Mouse (Mus musculus) cortical plate, adult 2 months (tissue): ENCODE results near the gene Taf1c. TPM values are rescaled to one million over a fixed set of nuclear protein-coding genes. Genes with fewer than 3 reads are reported as not detected.

Source experiments
- H3K27ac ChIP-seq: fragments of 200-500 bp; 2 replicates; pipeline ENCODE4 v1.5.1; 2012; ENCODE audit warnings: low read length, control low read depth, inconsistent platforms; ENCODE audit not compliant: insufficient read depth
- H3K4me1 ChIP-seq: fragments of 200-500 bp; 2 replicates; pipeline ENCODE4 v1.6.1; 2011; ENCODE audit warnings: low read length; ENCODE audit not compliant: control insufficient read depth, insufficient read depth
- H3K4me3 ChIP-seq: fragments of 200-500 bp; 2 replicates; pipeline ENCODE4 v1.5.1; 2011; ENCODE audit warnings: mild to moderate bottlenecking, low read length, control low read depth; ENCODE audit not compliant: insufficient read depth
- CTCF ChIP-seq: fragments of 200-500 bp; IDR thresholded peaks from 2 replicates; pipeline ENCODE4 v1.5.1; 2011; ENCODE audit warnings: mild to moderate bottlenecking, control low read depth, low read length; ENCODE audit not compliant: insufficient read depth; ENCODE audit errors: extremely low read depth
- POLR2A ChIP-seq: fragments of 200-500 bp; IDR thresholded peaks from 2 replicates; pipeline ENCODE4 v1.6.1; 2011; ENCODE audit warnings: mild to moderate bottlenecking, low read length, control low read depth; ENCODE audit not compliant: insufficient read depth; ENCODE audit errors: extremely low read depth
- polyA plus RNA-seq: library from polyadenylated mRNA; depleted of rRNA; stranded (reverse); fragments of >200 nt; gene quantifications from 2 replicates; pipeline ENCODE4 v1.2.3, GENCODE M21; 2012

The Taf1c gene
- polyA plus RNA-seq, 1 experiment = 16.6 TPM

DNA sequence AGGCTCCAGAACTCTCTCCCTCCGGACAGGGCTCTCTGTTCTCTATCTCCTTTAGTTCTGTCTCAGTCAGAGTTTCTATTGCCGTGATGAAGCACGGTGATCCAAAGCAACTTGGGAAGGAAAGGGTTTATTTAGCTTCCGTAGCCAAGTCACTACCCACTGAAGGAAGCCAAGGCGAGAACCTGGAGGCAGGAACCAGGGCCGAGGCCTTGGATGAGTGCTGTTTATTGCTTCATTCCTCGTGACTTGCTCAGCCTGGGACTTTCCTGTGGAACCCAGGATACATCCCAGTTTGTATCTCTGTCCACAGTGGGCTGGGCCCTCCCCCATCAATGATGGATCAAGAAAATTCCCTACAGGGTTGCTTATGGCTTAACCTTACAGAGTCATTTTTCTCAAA lies 31.7 kb upstream of the Taf1c start:
- no peak overlapping the region for H3K27ac ChIP-seq
- TF ChIP-seq CTCF (no peak), POLR2A (no peak)
- H3K4me1 ChIP-seq = no peaks in the 10 kb centered on the region
- H3K4me3 ChIP-seq = no peak overlapping the region

DNA sequence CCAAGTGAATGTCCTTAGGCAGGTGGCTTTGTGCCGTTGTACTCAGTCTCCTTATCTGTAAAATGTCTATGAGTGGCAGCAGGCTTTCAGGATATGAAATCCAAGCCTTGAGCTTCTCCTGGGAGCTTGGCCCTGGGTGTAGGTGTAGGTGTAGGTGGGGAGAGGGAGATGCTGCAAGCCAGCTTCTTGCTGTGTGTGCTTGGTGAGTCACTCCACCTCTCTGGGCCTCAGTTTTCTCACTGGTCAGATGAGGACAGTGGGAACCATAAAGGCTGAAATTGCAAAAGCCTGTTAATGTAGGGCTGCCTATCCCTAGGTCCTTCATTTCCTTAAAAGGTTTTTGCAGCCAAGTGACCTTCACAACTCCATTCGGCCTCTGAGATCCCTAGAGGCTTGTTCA lies 30.9 kb upstream of the Taf1c start:
- no peak overlapping the region for H3K4me3 ChIP-seq
- no peak overlapping the region for H3K27ac ChIP-seq
- TF ChIP-seq POLR2A = no peak
- no peak for TF ChIP-seq CTCF
- H3K4me1 ChIP-seq = no peaks in the 10 kb centered on the region

DNA sequence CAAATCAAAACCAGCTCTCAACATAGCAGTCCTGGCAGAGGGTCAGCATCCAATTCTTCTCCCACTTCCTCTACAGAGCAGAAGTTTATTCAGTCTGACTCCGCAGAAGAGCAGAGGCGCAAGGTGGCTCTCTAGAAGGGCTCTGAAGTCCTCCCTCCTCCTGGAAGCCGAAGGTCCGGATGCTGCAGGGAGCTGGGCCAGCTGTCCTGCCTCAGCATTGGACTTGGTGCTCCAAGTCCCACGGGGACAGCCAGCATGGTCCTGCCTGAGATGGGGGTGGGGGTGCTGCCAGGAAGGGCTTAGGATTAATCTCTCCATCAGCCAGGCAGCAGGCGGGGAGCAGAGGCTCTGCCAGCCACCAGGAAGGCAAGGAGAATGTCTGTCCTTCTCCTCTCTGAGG lies 30.4 kb upstream of the Taf1c start, which contains the start of gene Kcng4:
TSS of gene Kcng4 (minus strand) at position 303 of the 400 bp plus-strand sequence.
- no peaks in the 10 kb centered on the region for H3K4me1 ChIP-seq
- H3K4me3 ChIP-seq = no peak within 1 kb of the TSS
- H3K27ac ChIP-seq = no peak within 1 kb of the TSS
- TF ChIP-seq POLR2A (no peak), CTCF (no peak)

DNA sequence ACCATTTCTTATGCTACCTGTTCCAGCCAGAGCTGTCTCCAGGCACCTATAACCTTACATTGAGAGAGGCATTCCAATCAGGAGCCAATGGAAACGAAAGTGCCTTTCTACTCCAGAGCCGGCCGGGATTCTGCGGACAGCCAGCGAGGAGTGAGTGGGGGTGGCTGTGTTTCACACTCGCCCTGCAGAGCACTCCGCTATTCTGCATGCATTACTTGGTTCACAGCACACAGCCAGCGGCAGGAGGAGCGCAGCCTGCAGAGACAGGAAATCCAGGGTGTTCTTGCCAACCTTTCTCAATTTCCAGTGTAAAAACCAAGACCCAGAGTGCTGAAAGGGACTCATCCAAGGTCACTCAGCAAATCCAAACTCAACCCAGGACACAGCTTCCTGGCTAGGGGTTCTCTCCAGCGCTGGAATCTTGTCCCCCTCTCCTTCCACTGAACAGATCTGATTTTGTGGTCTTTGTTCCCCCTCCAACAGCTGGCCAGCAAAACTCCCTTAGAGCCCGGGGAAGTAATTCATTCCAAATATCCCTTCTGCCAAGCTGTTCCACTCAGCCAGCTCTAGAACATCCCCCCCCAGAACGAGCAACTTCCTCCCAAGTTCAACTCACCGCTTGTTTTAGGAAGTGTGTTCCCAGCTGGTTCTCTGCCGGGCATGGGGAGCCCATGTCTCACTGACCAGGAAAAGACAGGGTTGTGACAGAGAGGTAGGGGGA lies 29.8 kb upstream of the Taf1c start:
- no peak overlapping the region for H3K4me3 ChIP-seq
- no peaks in the 10 kb centered on the region for H3K4me1 ChIP-seq
- H3K27ac ChIP-seq = no peak overlapping the region
- TF ChIP-seq POLR2A = no peak
- TF ChIP-seq CTCF = no peak

DNA sequence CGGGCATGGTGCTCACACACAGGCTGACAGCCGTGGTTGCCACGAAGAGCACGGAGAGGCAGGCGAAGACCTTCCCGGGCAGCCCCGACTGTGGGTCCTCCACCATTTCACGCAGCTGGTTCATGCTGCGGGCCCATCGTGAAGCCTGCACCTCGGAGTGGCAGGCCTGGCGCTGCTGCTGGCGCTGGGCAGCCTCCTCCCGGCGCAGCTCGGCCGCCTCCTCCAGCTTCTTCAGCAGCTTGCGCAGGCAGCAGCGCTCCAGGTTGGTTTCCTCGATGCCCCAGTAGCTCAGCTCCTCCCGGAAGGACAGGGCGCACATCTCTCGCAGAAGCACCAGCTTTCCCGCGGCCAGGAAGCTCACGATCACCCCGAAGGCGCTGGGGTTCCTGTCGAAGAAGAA lies 27.9 kb upstream of the Taf1c start:
- TF ChIP-seq POLR2A = no peak
- no peak for TF ChIP-seq CTCF
- Histone ChIP-seq H3K4me3 (no peak overlapping the region), H3K4me1 (no peaks in the 10 kb centered on the region), H3K27ac (no peak overlapping the region)

DNA sequence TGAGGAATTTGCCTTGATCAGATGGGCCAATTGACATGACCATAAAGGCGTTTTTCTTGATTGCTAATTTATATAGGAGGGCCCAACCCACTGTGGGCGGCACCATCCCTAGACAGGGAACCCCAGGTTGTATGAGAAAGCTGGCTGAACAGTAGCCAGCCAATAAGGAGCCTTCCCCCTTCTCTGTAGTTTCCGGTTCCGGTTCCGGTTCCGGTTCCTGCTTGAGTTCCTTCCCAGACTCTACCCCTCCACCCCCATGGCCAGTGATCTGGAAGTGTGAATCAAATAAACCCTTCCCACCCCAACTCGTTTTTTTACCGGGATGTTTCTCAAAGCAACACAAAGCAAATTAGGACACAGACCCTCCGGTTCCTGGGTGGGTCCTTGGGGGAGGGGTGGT lies 27.2 kb upstream of the Taf1c start:
- no peak overlapping the region for H3K27ac ChIP-seq
- H3K4me3 ChIP-seq = no peak overlapping the region
- no peaks in the 10 kb centered on the region for H3K4me1 ChIP-seq
- TF ChIP-seq POLR2A = no peak
- TF ChIP-seq CTCF = no peak

DNA sequence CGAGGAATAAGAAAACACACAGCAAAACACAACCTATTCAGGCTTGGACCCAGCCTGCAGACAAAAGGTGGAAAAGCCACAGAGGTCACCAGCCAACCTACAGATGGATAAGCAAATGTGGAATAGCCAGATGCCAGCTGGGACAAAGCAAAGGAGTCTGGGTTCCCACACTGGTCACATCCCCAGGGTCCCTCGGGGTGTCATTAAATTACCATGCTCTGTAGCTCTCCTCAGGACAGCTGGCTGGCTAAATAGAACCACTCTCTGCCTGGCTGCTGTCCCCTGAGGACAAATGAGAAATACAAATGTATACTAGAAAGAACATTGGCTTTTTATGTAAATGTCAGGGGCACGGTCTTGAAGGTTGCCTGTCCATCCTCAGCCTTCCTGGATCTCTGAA lies 25.8 kb upstream of the Taf1c start:
- Histone ChIP-seq H3K27ac (no peak overlapping the region), H3K4me1 (no peaks in the 10 kb centered on the region), H3K4me3 (no peak overlapping the region)
- no peak for TF ChIP-seq CTCF
- TF ChIP-seq POLR2A = no peak

DNA sequence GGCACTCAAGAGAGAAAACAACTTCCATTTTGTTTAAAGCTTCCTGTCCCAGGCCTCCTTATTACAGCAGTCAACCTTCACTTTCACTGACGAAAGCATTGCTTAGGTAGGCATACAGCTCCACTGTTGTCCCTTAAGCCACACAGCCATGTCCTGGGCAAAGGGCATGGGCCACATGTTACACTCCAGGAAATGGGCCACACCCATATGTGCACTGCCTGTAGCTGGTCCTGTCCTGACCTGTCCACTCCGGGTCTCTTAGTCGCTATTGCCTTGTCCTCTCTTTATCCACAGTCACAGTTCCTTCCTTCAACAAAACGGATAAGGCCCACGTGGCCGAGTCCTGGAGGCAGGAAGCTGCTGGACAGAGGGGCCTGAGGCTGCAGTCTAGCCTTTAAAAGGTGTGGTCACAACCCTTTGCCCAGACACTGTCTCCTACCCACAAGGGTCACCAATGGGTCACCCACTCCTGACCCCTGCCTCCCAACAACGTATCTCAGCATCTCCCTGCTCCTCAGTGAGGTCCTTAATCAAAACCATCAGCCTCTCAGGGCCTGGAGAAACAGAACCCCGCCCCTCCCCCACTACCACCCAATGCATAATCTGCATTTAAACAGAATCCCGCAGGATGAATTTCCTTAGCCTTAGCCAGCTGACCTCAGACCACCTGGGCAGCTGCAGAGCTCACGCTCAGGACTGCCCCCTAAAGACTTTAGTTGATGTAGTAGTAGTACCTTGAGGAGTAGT lies 22.8 kb upstream of the Taf1c start:
- no peak overlapping the region for H3K4me3 ChIP-seq
- no peaks in the 10 kb centered on the region for H3K4me1 ChIP-seq
- H3K27ac ChIP-seq = no peak overlapping the region
- no peak for TF ChIP-seq POLR2A
- no peak for TF ChIP-seq CTCF

DNA sequence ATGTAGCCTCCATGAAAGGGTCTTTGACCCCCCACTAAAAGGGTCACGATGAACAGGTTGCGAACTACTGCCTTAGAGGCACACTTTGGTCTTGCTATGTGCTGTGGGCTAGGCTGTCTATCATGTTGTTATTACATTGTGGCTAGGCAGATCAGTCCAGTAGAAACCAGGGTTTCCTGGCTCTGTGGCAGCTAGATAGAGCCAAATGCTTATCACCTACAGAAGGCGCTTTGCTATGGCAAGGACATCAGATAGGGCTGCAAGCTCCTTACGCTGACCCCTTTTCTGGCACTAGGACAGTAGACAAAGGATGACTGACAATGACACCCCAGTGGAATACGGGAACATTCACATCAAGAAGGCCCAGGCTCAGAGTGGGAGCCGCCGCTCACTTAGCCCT lies 22.2 kb upstream of the Taf1c start:
- H3K4me1 ChIP-seq = no peaks in the 10 kb centered on the region
- no peak for TF ChIP-seq CTCF
- no peak for TF ChIP-seq POLR2A

DNA sequence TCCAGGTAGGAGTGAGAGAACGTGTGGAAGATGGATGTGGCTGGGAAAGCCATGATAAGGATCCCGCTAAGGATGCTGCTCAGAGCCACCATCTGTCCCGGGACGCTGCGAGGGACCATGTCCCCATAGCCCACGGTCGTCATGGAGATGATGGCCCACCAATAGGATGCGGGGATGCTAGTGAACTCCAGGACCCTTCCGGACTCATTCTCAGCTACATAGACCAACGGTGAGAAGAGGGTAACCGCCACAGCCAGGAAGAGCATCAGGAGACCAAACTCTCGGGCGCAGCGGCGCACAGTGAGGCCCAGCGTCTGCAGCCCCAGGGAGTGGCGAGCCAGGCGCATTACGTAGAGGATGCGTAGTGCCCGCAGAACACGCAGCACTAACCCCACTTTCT lies 20.8 kb upstream of the Taf1c start:
- no peaks in the 10 kb centered on the region for H3K4me1 ChIP-seq
- H3K27ac ChIP-seq = no peak overlapping the region
- H3K4me3 ChIP-seq = no peak overlapping the region
- no peak for TF ChIP-seq CTCF
- no peak for TF ChIP-seq POLR2A

More for the DNA sequence above, 22.2 kb upstream of the Taf1c start:
- Histone ChIP-seq H3K27ac (no peak overlapping the region), H3K4me3 (no peak overlapping the region)
